Mouse (Mus musculus) small intestine, adult 2 months (tissue): ENCODE measurements around the gene Xylt1. TPM values are rescaled to one million over a fixed set of nuclear protein-coding genes. Genes with fewer than 3 reads are reported as not detected.

ENCODE experiments used
- H3K27ac ChIP-seq: fragments of 200-500 bp; 2 replicates; pipeline ENCODE4 v1.5.1; 2012; ENCODE audit warnings: low read depth, low read length, control low read depth, inconsistent platforms; ENCODE audit not compliant: insufficient read depth
- H3K27me3 ChIP-seq: fragments of 200-500 bp; 2 replicates; pipeline ENCODE4 v1.6.1; 2012; ENCODE audit warnings: mild to moderate bottlenecking, moderate library complexity, low read length, inconsistent platforms; ENCODE audit not compliant: control insufficient read depth, insufficient read depth
- H3K36me3 ChIP-seq: fragments of 200-500 bp; 2 replicates; pipeline ENCODE4 v1.6.1; 2012; ENCODE audit warnings: mild to moderate bottlenecking, low read length, control low read depth, inconsistent platforms; ENCODE audit not compliant: control insufficient read depth, insufficient read depth
- H3K4me1 ChIP-seq: fragments of 200-500 bp; 2 replicates; pipeline ENCODE4 v1.6.1; 2012; ENCODE audit warnings: low read length, inconsistent platforms, mixed read lengths; ENCODE audit not compliant: control insufficient read depth, insufficient read depth, insufficient read length
- H3K4me3 ChIP-seq: fragments of 200-500 bp; 2 replicates; pipeline ENCODE4 v1.5.1; 2012; ENCODE audit warnings: low read depth, mild to moderate bottlenecking, control low read depth, inconsistent platforms, low read length, moderate library complexity
- CTCF ChIP-seq: fragments of 200-500 bp; IDR thresholded peaks from 2 replicates; pipeline ENCODE4 v1.5.1; 2012; ENCODE audit warnings: low read depth, mild to moderate bottlenecking, control low read depth, inconsistent platforms, low read length, moderate library complexity, mixed read lengths; ENCODE audit not compliant: insufficient replicate concordance, insufficient read length; ENCODE audit errors: extremely low read depth
- POLR2A ChIP-seq: fragments of 200-500 bp; IDR thresholded peaks from 2 replicates; pipeline ENCODE4 v1.6.1; 2012; ENCODE audit warnings: low read depth, mild to moderate bottlenecking, control low read depth, inconsistent platforms, low read length, moderate library complexity
- WGBS: fragments of 180-500 bp; shearing (Covaris S2); methylation state at CpG from one replicate; pipeline ENCODE4 v1.1.7; 2018; 5-methylcytosine and 5-hydroxymethylcytosine counted together
- polyA plus RNA-seq: library from polyadenylated mRNA; depleted of rRNA; stranded (reverse); fragments of >200 nt; gene quantifications from 2 replicates; pipeline ENCODE4 v1.2.3, GENCODE M21; 2012

Gene Xylt1
- polyA plus RNA-seq, 1 experiment = 2.9 TPM

DNA sequence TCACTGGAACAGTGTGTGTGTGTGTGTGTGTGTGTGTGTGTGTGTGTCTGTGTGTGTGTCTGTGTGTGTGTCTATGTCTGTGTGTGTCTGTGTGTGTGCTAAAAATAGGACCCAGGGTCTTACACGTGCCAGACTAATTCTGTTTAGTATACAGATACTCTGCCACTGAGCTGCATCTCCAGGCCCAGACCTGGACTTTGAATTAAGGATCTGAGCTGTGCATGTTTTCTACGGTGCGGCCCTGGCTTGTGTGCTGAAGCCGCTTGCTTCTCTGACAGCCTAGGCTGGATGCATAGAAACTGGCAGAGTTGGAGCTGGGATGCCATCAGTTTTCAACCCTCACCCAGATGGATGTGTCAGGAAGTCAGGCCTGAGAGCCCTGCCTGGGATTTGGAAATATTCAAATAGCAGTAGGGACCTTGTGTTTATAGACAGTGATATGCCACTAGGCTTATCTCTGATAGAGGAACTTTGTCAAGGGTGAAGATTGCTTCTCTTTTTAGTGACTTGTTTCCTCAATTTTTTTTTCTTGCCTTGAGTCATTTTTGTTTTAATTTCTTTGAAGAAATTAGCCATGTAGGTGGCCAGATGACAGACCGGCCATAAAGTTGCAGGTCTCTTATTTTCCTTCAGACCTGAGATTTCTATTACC is 11.4 kb upstream of the Xylt1 start:
- H3K27ac ChIP-seq = no peak overlapping the region
- TF ChIP-seq CTCF (no peak), POLR2A (no peak)
- no peaks in the 10 kb centered on the region for H3K4me1 ChIP-seq
- 70% methylated on average over 5 of the region's 5 CpGs for WGBS
- H3K36me3 ChIP-seq = no peaks in the 10 kb centered on the region
- H3K4me3 ChIP-seq = no peak overlapping the region
- H3K27me3 ChIP-seq = no peaks in the 10 kb centered on the region

DNA sequence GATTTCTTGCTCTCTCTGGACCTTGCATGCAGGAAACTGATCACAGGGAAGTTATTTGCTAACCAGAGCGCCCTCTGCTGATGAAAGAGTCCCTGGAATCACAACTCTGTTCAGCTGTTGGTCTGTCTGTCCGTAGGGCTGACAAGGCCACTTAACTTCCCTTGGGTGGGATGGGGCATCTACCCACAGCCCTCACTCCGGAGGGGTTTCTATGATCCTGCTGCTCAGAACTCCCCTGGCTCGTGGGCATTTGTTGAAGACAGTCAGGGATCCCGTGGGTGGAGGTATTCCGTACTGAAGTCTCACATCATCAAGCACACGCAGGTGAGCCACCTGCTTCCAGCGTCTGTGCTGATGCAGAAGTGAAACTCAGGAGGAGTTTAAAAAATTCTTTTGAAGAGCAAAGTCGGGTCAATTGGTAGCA is 4.9 kb upstream of the Xylt1 start:
- Histone ChIP-seq H3K4me1 (0 out of 2 replicates have a peak, but pooled peaks cover 3% of the 10 kb centered on the region), H3K36me3 (no peaks in the 10 kb centered on the region), H3K27me3 (no peaks in the 10 kb centered on the region), H3K27ac (no peak overlapping the region), H3K4me3 (no peak overlapping the region)
- TF ChIP-seq CTCF = peak; percentile 64; the same call in 1 of the 2 replicates
- TF ChIP-seq POLR2A = no peak
- WGBS = 30% methylated on average over 9 of the region's 9 CpGs

GRCm38 (mm10) chr7:117377138-117377537 is 3.6 kb upstream of the Xylt1 start:
- TF ChIP-seq CTCF (no peak), POLR2A (no peak)
- WGBS = 83% methylated on average over 3 of the region's 3 CpGs
- H3K27ac ChIP-seq = no peak overlapping the region
- H3K27me3 ChIP-seq = no peaks in the 10 kb centered on the region
- no peaks in the 10 kb centered on the region for H3K36me3 ChIP-seq
- no peak overlapping the region for H3K4me3 ChIP-seq
- H3K4me1 ChIP-seq = peaks cover 8% of the 10 kb centered on the region; the same call in 1 of the 2 replicates

DNA sequence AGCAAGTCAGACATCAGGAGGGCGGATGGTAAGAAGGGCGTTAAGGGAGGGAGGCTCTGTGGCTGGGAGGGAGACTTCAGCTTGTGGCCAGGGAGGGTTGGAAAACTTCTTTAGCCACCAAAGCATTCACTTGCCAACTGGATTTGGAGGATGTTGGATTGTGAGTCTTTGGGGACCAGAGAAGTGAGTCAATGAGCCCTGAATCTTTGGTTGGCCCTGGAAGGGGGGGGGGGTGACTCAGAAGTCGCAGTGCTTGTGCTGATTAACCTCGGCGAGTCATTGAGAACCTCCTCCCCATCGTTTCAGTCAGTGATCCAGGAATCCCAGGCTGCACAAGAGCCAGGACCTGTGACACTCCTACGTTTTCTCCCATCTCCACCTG is 752 bp upstream of the Xylt1 start:
- TF ChIP-seq POLR2A (no peak), CTCF (no peak)
- 10% methylated on average over 7 of the region's 7 CpGs for WGBS

GRCm38 (mm10) chr7:117381188-117381981 is 606 bp downstream of the Xylt1 start:
- Histone ChIP-seq H3K36me3 (no peaks in the 10 kb centered on the region), H3K4me1 (peaks cover 12% of the 10 kb centered on the region; the same call in 1 of the 2 replicates), H3K4me3 (peak overlapping the region; percentile 88), H3K27me3 (no peaks in the 10 kb centered on the region), H3K27ac (no peak overlapping the region; the same call in 1 of the 2 replicates)
- WGBS = under 1% methylated on average over 64 of the region's 64 CpGs
- TF ChIP-seq CTCF (no peak), POLR2A (no peak)

More for the DNA sequence above, 752 bp upstream of the Xylt1 start:
- peak overlapping the region; percentile 88 for H3K4me3 ChIP-seq
- no peak overlapping the region for H3K27ac ChIP-seq
- no peaks in the 10 kb centered on the region for H3K27me3 ChIP-seq
- no peaks in the 10 kb centered on the region for H3K36me3 ChIP-seq
- H3K4me1 ChIP-seq = peaks cover 8% of the 10 kb centered on the region; the same call in 1 of the 2 replicates

DNA sequence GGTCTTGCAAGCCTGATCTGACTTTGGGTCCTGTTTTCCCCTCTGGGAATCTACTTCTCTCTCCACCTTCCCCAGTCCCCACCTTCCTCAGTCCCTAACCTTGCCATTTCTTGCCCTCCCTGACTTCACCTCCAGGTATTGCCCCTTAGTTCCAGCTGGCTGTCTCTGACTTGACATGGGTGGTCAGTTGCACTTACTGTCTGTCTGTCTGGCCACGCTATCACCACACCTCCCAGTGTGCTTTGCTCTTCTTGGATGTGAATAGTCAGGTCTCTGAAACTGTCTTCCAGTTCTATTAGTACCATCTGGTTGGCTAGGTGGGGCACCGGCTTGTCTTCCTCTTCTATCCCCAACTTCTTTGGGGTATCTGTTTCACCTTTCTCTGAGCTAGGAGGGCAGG is 1.2 kb downstream of the Xylt1 start:
- no peak overlapping the region for H3K27ac ChIP-seq
- no peaks in the 10 kb centered on the region for H3K27me3 ChIP-seq
- no peak for TF ChIP-seq POLR2A
- TF ChIP-seq CTCF = no peak
- 20% methylated on average over 2 of the region's 2 CpGs for WGBS
- peak overlapping the region; percentile 88 for H3K4me3 ChIP-seq
- H3K36me3 ChIP-seq = no peaks in the 10 kb centered on the region
- H3K4me1 ChIP-seq = peaks cover 12% of the 10 kb centered on the region; the same call in 1 of the 2 replicates
